Mouse (Mus musculus): ENCODE measurements around the gene Slc5a5.
A peak's percentile ranks its signal among the peaks of the same experiment; 100 is the strongest.

The Slc5a5 gene

DNA sequence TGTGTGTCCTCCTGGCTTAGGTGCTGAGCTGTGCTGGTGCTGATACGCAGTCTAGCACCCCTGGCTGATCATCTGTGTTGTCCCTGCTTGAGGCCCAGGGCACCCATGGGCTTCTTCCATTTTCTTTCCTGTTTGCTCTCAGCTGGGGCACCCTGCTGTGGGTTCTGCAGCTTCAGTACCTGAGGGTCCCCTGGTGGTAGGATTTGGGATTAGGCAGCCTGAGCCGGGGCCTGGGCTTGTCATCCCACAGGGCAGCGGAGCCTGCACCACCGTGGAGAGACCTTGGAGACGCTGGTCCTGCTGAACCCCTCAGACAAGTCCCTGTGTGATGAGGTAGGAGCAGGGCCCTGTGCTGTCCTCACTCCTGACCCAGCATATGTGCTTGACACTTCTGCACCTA, 19.0 kb upstream of the Slc5a5 start:
- DNase-seq (ENCODE audit: low read depth, low spot score) = no peak
- Histone ChIP-seq H3K36me3 (ENCODE audit: control insufficient read depth, insufficient read depth, low read length, poor library complexity, severe bottlenecking) (peaks cover 2% of the 10 kb centered on the region; the same call in 1 of the 2 replicates), H3K27me3 (ENCODE audit: control insufficient read depth, insufficient read depth, low read length, poor library complexity, severe bottlenecking) (no peaks in the 10 kb centered on the region)

DNA sequence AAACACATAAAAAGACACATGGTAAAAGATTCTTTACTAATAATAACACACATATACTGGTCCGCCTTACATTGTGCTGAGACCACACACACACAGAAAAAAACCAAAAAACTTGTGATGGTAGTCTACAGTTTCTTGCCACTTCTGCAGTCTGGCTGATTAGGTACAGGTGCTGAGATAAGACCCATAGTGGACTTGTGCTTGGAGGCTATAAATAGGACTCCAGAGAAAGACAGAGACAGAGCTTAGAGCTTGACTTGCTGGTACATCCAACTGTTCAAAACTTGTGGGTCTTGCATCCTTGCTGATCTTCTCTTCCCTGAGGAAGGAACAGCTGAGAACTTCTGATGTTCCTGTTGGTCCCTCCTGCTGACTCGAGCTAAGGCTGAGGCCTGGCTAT, 15.0 kb upstream of the Slc5a5 start:
- Histone ChIP-seq H3K36me3 (ENCODE audit: control insufficient read depth, insufficient read depth, low read length, poor library complexity, severe bottlenecking) (no peaks in the 10 kb centered on the region), H3K27me3 (ENCODE audit: control insufficient read depth, insufficient read depth, low read length, poor library complexity, severe bottlenecking) (no peaks in the 10 kb centered on the region)
- DNase-seq (ENCODE audit: low read depth, low spot score) = no peak

DNA sequence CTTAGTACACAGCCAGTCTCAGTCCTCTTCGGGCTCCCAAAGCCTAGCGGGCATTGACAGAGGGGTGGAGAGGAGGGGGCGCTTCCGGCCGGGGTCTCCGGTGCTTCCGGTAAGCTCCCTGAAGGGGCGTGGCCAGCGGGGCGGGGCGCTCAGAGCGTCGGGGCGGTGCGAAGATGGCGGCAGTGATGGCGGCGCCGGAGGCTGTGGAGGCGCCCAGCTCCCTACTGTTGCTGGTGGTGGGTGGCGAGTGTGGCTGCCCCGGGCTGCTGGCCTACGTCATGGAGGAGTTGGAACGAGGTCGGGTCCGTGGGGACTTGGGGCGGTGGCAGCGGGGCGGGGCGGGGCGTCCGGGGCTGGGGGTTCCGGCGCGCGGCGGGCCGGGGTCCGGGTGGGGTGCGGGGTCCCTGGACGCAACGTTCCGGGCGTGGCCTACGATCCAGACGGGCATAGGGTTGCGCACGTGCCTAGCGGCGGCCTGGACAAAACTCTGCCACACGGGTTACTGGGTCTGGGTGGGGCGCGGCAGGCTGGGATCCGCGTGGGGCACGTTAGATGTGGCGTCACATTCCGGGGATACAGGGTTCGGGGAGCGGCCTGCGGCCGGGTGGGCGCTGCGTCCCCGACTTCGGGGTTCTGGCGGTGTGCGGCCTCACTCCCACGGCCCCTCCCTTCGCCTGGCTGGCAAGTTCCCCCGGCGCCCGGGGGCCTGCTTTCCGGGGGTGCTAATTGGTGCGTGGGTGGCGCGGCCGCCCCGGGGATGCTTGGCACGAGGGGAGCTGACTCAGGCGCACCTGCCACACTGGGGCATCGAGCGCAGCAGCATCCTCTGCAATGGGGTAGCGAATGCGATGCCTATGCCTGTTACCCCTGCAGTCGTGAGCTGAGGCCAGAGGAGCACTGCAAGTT, 13.5 kb upstream of the Slc5a5 start, which contains the start of gene Map1s:
TSS of gene Map1s (plus strand) at position 102 of the 906 bp plus-strand sequence.
- Histone ChIP-seq H3K27me3 (ENCODE audit: control insufficient read depth, insufficient read depth, low read length, poor library complexity, severe bottlenecking) (no peaks in the 10 kb centered on the region), H3K36me3 (ENCODE audit: control insufficient read depth, insufficient read depth, low read length, poor library complexity, severe bottlenecking) (no peaks in the 10 kb centered on the region)
- DNase-seq (ENCODE audit: low read depth, low spot score) = peak; percentile 80

DNA sequence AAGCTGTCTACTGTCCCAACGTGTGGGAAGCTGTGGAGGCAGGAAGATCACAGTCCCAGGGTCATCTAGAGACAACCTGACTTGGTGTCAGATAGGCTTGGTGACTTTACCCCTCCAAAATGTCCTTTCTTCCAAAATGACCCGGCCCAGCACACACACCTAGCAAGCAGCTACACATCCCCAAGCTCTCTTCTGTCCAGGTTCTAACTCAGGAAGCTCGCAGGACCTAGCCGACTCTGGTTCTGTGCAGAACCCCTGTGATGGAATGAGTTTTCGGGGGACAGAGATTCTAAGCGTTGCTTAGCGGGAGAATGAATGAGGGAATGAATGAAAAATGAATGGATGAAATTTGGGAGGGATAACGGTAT, 12.9 kb upstream of the Slc5a5 start:
- peak; percentile 15 for DNase-seq (ENCODE audit: low read depth, low spot score)
- no peaks in the 10 kb centered on the region for H3K36me3 ChIP-seq (ENCODE audit: control insufficient read depth, insufficient read depth, low read length, poor library complexity, severe bottlenecking)
- no peaks in the 10 kb centered on the region for H3K27me3 ChIP-seq (ENCODE audit: control insufficient read depth, insufficient read depth, low read length, poor library complexity, severe bottlenecking)

DNA sequence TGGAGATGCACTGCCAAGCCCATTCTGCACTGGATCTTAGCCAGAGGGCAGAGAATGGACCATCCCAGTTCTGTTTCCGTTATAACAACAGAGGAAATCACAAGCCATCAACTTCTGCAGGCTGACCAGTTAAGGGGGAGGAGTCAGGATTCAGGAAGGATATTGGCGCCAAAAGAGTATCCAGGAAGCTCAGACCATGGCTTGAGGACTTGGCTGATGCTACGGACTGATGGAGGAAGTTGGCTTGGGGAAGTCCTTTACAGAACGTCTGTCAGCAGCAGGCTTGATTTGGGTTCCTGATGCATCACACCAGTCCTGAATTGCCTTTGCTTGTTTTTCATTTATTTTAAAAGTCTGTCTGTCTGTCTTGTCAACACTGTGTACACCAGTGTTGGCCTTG, 12.0 kb upstream of the Slc5a5 start:
- H3K36me3 ChIP-seq (ENCODE audit: control insufficient read depth, insufficient read depth, low read length, poor library complexity, severe bottlenecking) = no peaks in the 10 kb centered on the region
- H3K27me3 ChIP-seq (ENCODE audit: control insufficient read depth, insufficient read depth, low read length, poor library complexity, severe bottlenecking) = no peaks in the 10 kb centered on the region
- peak; percentile 29 for DNase-seq (ENCODE audit: low read depth, low spot score)

DNA sequence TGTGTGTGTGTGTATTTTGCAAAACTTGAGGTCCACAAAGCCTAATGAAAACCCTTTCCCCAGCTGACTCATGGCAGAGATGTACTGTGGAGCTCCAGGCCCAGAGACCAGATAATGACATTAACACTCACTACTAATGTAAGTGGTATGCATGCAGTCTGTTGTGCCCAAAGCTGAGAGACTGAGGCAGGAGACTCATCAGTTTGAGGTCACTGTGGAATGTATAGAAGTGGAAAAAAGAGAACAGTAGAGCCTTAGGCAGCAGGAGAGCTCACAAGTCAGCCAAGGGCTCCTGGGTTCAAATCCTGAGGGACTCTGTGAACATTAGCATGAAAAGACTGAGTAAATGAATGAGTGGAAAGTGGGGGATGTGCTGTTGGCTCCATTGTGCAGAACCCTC, 11.0 kb upstream of the Slc5a5 start:
- H3K27me3 ChIP-seq (ENCODE audit: control insufficient read depth, insufficient read depth, low read length, poor library complexity, severe bottlenecking) = no peaks in the 10 kb centered on the region
- no peaks in the 10 kb centered on the region for H3K36me3 ChIP-seq (ENCODE audit: control insufficient read depth, insufficient read depth, low read length, poor library complexity, severe bottlenecking)
- no peak for DNase-seq (ENCODE audit: low read depth, low spot score)

DNA sequence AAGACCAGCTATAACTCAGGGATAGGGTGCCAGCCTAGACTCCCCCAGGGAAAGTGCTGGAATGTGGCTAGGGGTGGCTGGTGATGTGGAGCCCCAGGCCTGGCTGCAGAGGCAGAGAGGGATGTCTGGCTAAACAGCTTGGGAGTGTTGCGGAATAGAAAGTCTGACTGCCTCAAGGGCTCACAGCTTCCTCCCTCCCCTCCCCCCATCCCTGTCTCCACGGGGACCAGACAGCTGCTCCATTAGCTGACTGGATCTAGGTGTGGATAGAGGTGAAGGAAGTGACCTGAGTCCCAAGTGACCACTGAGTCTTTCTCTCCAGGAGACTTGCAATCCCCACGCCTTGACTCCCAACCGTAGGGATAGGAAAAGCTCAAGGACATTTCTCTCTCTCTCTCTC, 10.6 kb upstream of the Slc5a5 start:
- Histone ChIP-seq H3K27me3 (ENCODE audit: control insufficient read depth, insufficient read depth, low read length, poor library complexity, severe bottlenecking) (no peaks in the 10 kb centered on the region), H3K36me3 (ENCODE audit: control insufficient read depth, insufficient read depth, low read length, poor library complexity, severe bottlenecking) (no peaks in the 10 kb centered on the region)
- DNase-seq (ENCODE audit: low read depth, low spot score) = no peak

DNA sequence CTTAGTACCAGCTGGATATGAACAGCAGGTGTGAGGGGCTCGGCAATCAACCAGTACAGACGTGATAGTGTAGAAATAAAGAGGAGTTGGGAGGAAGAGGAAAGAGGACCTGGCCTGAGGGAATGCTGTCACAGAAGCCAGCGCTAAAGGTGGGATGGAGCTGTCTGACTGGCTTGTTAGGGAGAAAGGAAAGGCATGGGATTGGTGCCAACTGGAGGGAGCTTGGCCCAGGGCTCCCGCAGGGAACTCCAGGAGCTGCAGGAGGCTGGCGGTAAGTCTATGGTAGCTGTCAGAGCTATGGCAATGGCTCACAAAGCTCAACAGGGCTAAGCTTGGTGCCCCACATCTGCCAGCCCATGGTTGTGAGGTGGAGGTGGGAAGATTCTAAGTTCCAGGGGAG, 9.7 kb upstream of the Slc5a5 start:
- H3K36me3 ChIP-seq (ENCODE audit: control insufficient read depth, insufficient read depth, low read length, poor library complexity, severe bottlenecking) = no peaks in the 10 kb centered on the region
- no peaks in the 10 kb centered on the region for H3K27me3 ChIP-seq (ENCODE audit: control insufficient read depth, insufficient read depth, low read length, poor library complexity, severe bottlenecking)
- DNase-seq (ENCODE audit: low read depth, low spot score) = no peak

DNA sequence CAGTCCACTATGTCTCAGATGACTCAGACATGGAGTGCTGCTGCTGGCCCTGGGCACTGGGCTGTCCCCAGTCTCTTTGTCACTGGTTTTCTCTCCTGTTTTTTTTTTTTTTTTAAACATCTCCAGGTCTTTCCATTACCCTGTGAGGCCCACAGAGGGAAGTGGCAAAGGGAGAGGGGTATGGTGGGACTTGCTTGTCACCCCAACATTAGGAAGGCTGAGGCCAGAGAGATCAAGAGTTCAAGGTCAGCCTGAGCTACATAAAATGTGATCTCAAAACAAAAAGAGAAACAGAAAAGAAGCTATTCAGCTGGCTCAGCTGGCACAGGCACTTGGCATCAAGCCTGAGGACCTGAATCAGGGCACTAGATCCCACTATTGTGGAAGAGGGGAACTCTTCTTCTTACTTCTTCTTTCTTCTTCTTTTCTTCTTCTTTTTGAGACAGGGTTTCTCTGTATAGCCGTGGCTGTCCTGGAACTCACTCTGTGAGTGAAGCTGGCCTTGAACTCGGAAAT, 8.4 kb upstream of the Slc5a5 start:
- H3K27me3 ChIP-seq (ENCODE audit: control insufficient read depth, insufficient read depth, low read length, poor library complexity, severe bottlenecking) = no peaks in the 10 kb centered on the region
- DNase-seq (ENCODE audit: low read depth, low spot score) = no peak
- H3K36me3 ChIP-seq (ENCODE audit: control insufficient read depth, insufficient read depth, low read length, poor library complexity, severe bottlenecking) = no peaks in the 10 kb centered on the region; the same call in 1 of the 2 replicates

DNA sequence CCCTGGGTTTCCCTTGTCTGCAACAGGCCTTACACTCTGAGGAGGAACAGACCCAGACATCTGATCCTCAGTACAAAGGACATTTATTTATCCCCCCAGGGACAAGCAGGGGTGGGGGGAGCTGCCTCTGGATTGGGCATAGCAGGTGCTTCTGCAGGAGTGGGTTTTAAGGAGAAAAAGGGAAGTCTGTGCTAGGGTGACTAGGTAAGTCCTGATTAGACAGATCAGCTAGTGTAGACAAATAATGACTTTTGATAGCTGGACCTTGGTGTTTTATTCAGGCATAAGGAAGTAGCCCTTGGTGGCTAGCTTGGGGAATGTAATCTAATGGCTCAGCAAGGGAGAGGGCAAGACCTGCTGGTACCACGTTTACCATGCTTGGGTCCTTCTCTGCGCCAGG, 6.7 kb upstream of the Slc5a5 start:
- H3K27me3 ChIP-seq (ENCODE audit: control insufficient read depth, insufficient read depth, low read length, poor library complexity, severe bottlenecking) = no peaks in the 10 kb centered on the region
- no peak for DNase-seq (ENCODE audit: low read depth, low spot score)

DNA sequence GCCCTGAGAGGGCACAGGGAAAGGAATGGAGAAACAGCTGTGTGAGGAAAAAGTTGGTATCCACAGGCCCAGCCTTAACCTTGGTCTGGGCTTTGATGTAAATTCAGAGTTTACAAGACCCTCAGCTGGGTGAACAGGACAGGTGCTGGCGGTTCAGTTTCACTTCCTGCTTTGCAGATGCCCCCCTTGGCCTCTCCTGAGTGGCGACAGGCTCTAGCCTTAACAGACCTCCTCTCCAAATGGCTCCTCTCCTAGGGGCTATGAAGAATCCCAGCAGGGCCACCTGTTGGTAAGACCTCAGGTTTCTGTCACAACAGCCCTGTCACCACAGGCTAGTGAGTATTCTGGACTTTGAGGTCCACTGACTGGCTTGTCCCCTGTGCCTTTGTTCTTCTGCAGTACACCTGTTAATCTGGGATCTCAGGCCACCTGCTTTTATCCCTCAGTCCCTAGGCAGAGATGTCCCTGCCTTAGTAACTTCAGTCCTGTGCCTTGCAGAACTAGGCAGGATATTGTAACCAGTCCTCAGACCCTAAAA, 6.2 kb upstream of the Slc5a5 start:
- peak; percentile 59 for DNase-seq (ENCODE audit: low read depth, low spot score)
- Histone ChIP-seq H3K27me3 (ENCODE audit: control insufficient read depth, insufficient read depth, low read length, poor library complexity, severe bottlenecking) (no peaks in the 10 kb centered on the region), H3K36me3 (ENCODE audit: control insufficient read depth, insufficient read depth, low read length, poor library complexity, severe bottlenecking) (peaks cover 13% of the 10 kb centered on the region)

More for the DNA sequence above, 6.7 kb upstream of the Slc5a5 start:
- H3K36me3 ChIP-seq (ENCODE audit: control insufficient read depth, insufficient read depth, low read length, poor library complexity, severe bottlenecking) = peaks cover 8% of the 10 kb centered on the region

DNA sequence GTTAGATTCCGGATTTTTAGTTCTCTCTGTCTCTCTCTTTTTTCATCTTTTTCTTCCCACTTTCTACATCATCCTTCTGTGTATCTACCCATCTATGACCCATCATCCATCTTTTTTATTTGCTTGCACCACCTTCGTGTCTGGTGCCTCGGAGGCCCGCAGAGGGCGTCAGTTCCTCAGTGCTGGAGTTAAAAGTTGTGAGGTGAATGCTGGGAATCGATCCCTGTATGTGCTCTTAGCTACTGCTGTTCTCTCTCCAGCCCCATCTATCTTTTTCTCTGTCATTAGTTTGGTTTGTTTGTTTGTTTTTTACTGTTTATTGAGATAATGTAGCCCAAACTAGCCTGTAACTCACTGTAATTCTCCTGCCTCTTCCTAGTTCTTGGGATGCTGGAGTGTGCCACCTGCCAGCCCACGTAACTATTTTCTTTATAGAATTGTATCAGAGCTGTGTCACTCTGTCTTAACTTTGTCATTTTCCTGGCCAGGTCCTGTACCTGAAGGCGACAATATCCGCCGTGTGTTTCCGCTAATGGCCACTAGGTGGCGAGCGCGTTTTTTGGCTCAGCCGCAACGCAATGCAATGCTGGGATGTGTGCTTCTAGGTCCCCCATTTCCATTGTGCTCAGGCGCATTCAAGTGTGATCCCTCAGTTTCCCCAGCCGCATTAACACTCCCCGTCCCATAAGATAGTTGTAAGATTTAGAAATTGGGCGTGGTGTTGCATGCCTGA, 5.3 kb upstream of the Slc5a5 start:
- Histone ChIP-seq H3K27me3 (ENCODE audit: control insufficient read depth, insufficient read depth, low read length, poor library complexity, severe bottlenecking) (no peaks in the 10 kb centered on the region), H3K36me3 (ENCODE audit: control insufficient read depth, insufficient read depth, low read length, poor library complexity, severe bottlenecking) (peaks cover 13% of the 10 kb centered on the region)
- peak; percentile 90 for DNase-seq (ENCODE audit: low read depth, low spot score)

DNA sequence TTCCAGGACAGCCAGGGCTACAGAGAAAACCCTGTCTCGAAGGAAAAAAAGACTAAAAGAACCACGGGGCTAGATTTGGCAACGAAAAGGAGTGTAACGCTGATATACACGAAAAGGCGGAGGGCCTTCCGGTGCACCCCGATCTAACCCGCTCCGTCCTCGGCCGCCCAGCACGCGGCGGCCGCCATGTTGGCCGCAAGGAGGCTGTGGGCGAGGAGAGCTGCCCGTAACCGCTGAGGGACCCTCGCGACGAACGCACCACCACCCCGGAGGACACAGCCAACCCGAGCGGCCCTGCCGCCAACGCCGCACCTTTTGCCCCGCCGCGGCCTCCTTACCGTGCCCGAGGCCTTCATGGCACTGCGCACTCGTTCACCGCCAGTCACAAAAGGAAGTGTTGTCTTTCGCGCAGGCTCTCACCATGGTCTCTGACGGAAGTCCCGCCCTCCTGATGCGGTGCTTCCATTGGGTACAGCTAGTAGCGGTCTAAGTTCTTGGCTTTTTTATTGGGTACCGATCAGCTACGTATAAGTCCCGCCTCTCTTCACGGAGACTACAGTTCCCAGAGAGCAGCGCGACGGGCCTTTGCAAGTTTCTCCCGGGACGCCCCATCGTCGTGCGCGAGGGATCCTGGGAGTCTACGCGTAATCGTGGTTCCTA, 4.6 kb upstream of the Slc5a5 start, which contains the start of gene Rpl18a:
TSS of gene Rpl18a (minus strand) at position 392 of the 660 bp plus-strand sequence.
- H3K27me3 ChIP-seq (ENCODE audit: control insufficient read depth, insufficient read depth, low read length, poor library complexity, severe bottlenecking) = no peaks in the 10 kb centered on the region
- DNase-seq (ENCODE audit: low read depth, low spot score) = peak; percentile 98

DNA sequence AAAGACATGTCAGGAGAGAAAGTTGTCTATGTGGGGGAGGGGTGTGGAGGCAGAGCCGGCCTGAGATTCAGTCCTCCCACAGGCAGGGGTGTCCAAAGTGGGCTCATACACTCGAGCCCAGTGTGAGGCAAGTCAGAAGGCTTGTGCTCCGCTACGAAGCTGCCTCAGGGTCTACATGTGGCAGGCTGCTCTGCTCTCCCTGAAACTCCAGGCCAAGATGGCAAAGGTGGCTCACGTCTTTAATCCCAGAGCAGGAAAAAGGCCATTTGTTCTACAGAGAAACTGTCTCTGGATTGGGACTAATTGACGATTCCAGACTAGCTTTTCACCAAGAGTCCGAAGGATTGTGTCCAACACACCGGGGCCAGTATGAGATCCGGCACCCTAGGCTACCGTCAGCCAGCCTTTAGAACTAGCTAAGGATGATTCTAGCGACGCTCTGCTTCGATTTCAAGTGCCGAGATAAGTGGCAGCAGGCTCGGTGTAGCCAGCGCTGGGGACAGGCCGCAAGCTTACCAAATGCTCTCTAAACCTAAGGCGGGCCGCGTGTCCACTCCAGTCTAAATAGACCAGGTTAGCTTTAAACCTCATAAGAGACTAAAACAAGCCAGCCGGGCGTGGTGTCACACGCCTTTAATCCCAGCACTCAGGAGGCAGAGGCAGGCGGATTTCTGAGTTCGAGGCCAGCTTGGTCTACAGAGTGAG, 3.9 kb upstream of the Slc5a5 start:
- no peak for DNase-seq (ENCODE audit: low read depth, low spot score)
- Histone ChIP-seq H3K27me3 (ENCODE audit: control insufficient read depth, insufficient read depth, low read length, poor library complexity, severe bottlenecking) (no peaks in the 10 kb centered on the region), H3K36me3 (ENCODE audit: control insufficient read depth, insufficient read depth, low read length, poor library complexity, severe bottlenecking) (peaks cover 13% of the 10 kb centered on the region)

More for the DNA sequence above, 4.6 kb upstream of the Slc5a5 start, which contains the start of gene Rpl18a:
- H3K36me3 ChIP-seq (ENCODE audit: control insufficient read depth, insufficient read depth, low read length, poor library complexity, severe bottlenecking) = peaks cover 13% of the 10 kb centered on the region
